Mouse (Mus musculus): ENCODE results near the gene Fam168a. TPM values are rescaled to one million over a fixed set of nuclear protein-coding genes. Genes with fewer than 3 reads are reported as not detected.

Gene Fam168a
- total RNA-seq, 2 experiments from 2014 or later = 228 to 260 TPM

Small RNA genes within 50 kb of the gene (microRNA-seq; reads per million reads assigned to microRNA genes)
- 348 to 366 reads per million in 2 experiments for gene Mir3102

Other genes starting within 250 kb of the Fam168a start
- 1 to 10 TPM in 1 of 2 experiments, under 1 TPM in 1; 0.65 to 1.3 TPM for gene Ucp3, start 233.6 kb upstream of the Fam168a start, total RNA-seq (2021)
- gene Ucp2, start 213.3 kb upstream of the Fam168a start, total RNA-seq (2021) = 10 to 100 TPM; 58.2 to 66.6 TPM
- gene Dnajb13, start 191.7 kb upstream of the Fam168a start, total RNA-seq (2021) = under 1 TPM; 0.50 to 0.87 TPM
- gene Coa4, start 169.6 kb upstream of the Fam168a start, total RNA-seq (2021) = 1 to 10 TPM; 5.9 to 6.9 TPM
- 100 to 1,000 TPM; 297 to 364 TPM for gene Rab6a, start 99.2 kb upstream of the Fam168a start, total RNA-seq (2021)
- gene Mrpl48, start 98.3 kb upstream of the Fam168a start, total RNA-seq (2021) = 10 to 100 TPM; 54.8 to 55.3 TPM
- gene Plekhb1, start 44.2 kb upstream of the Fam168a start, total RNA-seq (2021) = 10 to 100 TPM; 28.9 to 36.8 TPM
- 1 to 10 TPM; 8.1 to 9.7 TPM for gene Relt, start 156.8 kb downstream of the Fam168a start, total RNA-seq (2021)
- 10 to 100 TPM; 76.5 to 81.6 TPM for gene Arhgef17, start 225.5 kb downstream of the Fam168a start, total RNA-seq (2021)

Data from layer of hippocampus, postnatal 10 days (tissue).